Comparison of ENCODE assay signal across 1 mouse cellular context in the genomic region with DNA sequence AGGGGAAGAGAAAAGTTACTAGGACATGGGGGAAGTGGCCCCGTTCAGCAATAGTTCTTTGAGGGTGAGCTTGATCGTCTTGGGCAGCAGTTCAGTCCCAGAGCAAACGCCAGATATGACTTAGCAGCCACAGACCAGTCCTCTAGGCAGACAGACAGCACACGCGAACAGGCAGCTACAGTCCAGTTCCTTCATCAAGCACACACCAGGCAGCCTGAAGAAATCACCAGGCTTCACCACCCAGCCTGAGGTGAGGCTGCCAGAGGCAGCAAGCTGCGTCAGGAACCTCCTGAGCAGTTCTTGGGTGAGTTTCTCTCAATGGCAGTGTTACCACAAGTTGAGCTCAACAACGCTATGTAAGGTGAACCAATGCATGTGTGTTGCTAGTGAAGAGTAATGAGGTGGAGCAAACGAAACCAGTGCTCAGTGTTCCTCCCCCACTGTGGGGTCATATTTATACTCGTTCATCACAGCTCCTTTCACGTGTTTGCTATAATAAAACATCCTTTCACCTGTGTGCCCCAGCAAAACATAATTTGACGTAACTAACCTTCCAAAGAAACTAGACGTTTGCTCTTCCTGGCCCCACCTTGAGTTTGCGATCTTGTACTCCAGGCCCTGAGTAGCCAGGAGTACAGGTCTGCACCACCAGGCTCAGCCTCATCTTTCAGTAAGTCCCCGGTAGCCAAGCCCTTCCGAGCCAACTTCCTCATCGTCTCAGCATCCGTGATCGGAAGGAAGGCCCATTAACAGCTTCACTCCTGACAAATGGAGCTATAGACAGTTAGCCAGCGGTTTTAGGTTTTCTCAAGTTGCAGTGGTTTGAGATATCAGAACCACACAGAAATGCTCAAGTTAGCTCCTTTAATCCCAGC.
TF ChIP-seq lines count a peak whose summit lies in the region.

No protein-coding gene starts in this region.

TF ChIP-seq in MEL, 35 proteins besides CTCF, POLR2A, EP300 and RAD21:
- TF ChIP-seq POLR2AphosphoS2 (IDR thresholded peaks at IDR 0.05; ENCODE audit: low read length) (peak; percentile 24; the same call in 1 of the 2 replicates), ELF1 (IDR thresholded peaks at IDR 0.05; ENCODE audit: low read depth, low read length) (no peak)
TF ChIP-seq in MEL: peak in this region for 1.
